Mouse (Mus musculus) bone marrow macrophage, adult 2 months (primary cell): ENCODE data around the gene Ifne.

ENCODE experiments used
- CTCF ChIP-seq: IDR thresholded peaks from 2 replicates; pipeline ENCODE4 v1.5.1; 2012; ENCODE audit warnings: low read depth, mild to moderate bottlenecking, low read length, moderate library complexity
- POLR2A ChIP-seq: IDR thresholded peaks from 2 replicates; pipeline ENCODE4 v1.6.1; 2012; ENCODE audit warnings: mild to moderate bottlenecking, low read depth, low read length, borderline replicate concordance

DNA sequence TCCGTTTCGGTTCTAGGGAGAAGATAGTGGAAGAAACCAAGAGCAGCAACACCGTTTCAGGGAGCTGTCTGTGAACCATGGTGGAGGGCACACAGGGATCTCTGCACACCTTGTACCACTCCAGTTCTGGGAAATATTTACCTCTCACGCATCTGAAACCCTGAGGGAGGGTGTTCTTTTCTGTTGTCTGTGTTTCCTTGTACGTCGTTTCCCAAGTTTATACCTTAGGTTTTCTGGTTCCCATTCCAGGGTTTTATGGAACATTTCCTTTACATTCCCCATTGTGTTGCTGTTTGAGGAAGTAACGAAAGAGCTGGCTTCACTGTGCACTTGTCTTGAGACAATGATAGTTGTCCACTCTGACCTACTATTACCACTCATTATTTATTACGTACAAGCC, at the start of gene Ifne:
- TF ChIP-seq CTCF (no peak), POLR2A (no peak)
